In the genomic region with DNA sequence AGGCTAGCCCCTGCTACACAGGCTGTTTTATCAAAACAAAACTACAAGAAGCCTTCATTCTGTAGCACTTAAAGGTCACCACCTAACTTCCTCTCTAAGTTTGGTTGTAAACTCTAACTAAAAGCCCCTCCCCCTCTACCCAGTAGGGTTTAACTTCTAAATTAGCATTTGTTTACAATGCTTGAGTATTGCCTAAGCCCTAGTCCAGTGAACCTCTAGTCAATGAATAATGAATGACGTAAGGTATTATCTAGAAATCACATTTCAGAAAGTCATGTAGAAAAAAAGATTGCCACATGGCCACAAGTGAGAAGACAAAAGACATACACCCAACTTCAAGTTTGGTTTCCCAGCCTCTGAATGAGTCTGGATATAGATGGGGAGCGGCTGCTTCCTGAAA, we compare ENCODE assay signal across 8 mouse cellular contexts. TPM values are rescaled to one million over a fixed set of nuclear protein-coding genes. Genes with fewer than 3 reads are reported as not detected.
DNase-seq lines count a peak whose midpoint lies in the region; ATAC-seq lines count a peak whose summit lies in the region.

No protein-coding gene starts in this region.

- DNase-seq in heart, adult 8-10 months (ENCODE audit: low spot score), result no peak
- DNase-seq in frontal cortex, postnatal 14 days (ENCODE audit: low spot score in 2 of 2), result no peak
- no peak for DNase-seq in cerebellum, adult 11 months
- DNase-seq in frontal cortex, postnatal 36 days (ENCODE audit: low spot score in 2 of 2), result no peak

- H3K4me1 ChIP-seq in heart, embryonic 15.5 days (replicated peaks), result peaks cover 13% of the 10 kb centered on the region
- H3K4me1 ChIP-seq in hindbrain, embryonic 16.5 days (ENCODE audit: control insufficient read depth, insufficient read depth, low read depth, low read length), result peaks cover 10% of the 10 kb centered on the region
- peaks cover 26% of the 10 kb centered on the region for H3K4me1 ChIP-seq in megakaryocyte, embryonic 14.5 days

- H3K9ac ChIP-seq in heart, embryonic 15.5 days, result no peak overlapping the region
- no peak overlapping the region for H3K9ac ChIP-seq in hindbrain, embryonic 16.5 days (ENCODE audit: low read depth, low read length)

- ATAC-seq in heart, embryonic 15.5 days (replicated peaks; ENCODE audit: insufficient number of reproducible peaks, insufficient read depth, low FRiP score, low read depth), result no peak
- ATAC-seq in activated CD4-positive, CD25-positive, alpha-beta regulatory T cell, adult 4 months, result peak; percentile 26
- ATAC-seq in hindbrain, embryonic 16.5 days, result no peak

- peak overlapping the region; percentile 75 for H3K4me2 ChIP-seq in heart, embryonic 15.5 days
- peak overlapping the region; percentile 75 for H3K4me2 ChIP-seq in hindbrain, embryonic 16.5 days (ENCODE audit: low read length)

- H3K36me3 ChIP-seq in heart, embryonic 15.5 days, result peaks cover 5% of the 10 kb centered on the region; the same call in 1 of the 2 replicates
- H3K36me3 ChIP-seq in hindbrain, embryonic 16.5 days (ENCODE audit: control insufficient read depth, insufficient read depth, low read length), result no peaks in the 10 kb centered on the region
- H3K36me3 ChIP-seq in megakaryocyte, embryonic 14.5 days (replicated peaks; ENCODE audit: low read length), result peaks cover 10% of the 10 kb centered on the region

- WGBS in heart, embryonic 15.5 days, result 27% methylated on average over 2 of the region's 2 CpGs
- WGBS in hindbrain, embryonic 16.5 days, result 13% methylated on average over 2 of the region's 2 CpGs

- H3K27ac ChIP-seq in heart, embryonic 15.5 days, result 0 out of 2 replicates have a peak overlapping the region, but pooled peaks have one; percentile 90
- no peak overlapping the region for H3K27ac ChIP-seq in hindbrain, embryonic 16.5 days (ENCODE audit: low read depth, low read length)

- no peaks in the 10 kb centered on the region for H3K9me3 ChIP-seq in heart, embryonic 15.5 days (replicated peaks)
- no peaks in the 10 kb centered on the region for H3K9me3 ChIP-seq in hindbrain, embryonic 16.5 days (ENCODE audit: control insufficient read depth, low read length)
- H3K9me3 ChIP-seq in megakaryocyte, embryonic 14.5 days, result no peaks in the 10 kb centered on the region

- peak overlapping the region; percentile 98 for H3K4me3 ChIP-seq in heart, embryonic 15.5 days
- peak overlapping the region; percentile 91 for H3K4me3 ChIP-seq in hindbrain, embryonic 16.5 days (ENCODE audit: low read length)
- H3K4me3 ChIP-seq in megakaryocyte, embryonic 14.5 days (replicated peaks), result peak overlapping the region; percentile 95

- no peaks in the 10 kb centered on the region for H3K27me3 ChIP-seq in heart, embryonic 15.5 days
- no peaks in the 10 kb centered on the region for H3K27me3 ChIP-seq in hindbrain, embryonic 16.5 days (replicated peaks; ENCODE audit: control insufficient read depth, insufficient read depth, low read length)
- H3K27me3 ChIP-seq in megakaryocyte, embryonic 14.5 days (replicated peaks), result no peaks in the 10 kb centered on the region

RNA-seq across cellular contexts. Expression of gene Gnpnat1, which starts 17.2 kb away (rescaled TPM):
- 21.8 and 21.9 TPM in 2 replicates for polyA plus RNA-seq in heart, embryonic 15.5 days (2015; fragmentation: Nextera tagmentation; extraction: Ambion mirVana)
- 10 to 100 TPM; 11.5 to 13.3 (median 12.3) TPM for total RNA-seq in heart, adult 8-10 months (2022)
- 10 to 100 TPM; 57.6 to 71.0 TPM for polyA plus RNA-seq in activated CD4-positive, CD25-positive, alpha-beta regulatory T cell, adult 4 months (2017; shearing (Covaris generic))
- 28.5 and 30.4 TPM in 2 replicates for polyA plus RNA-seq in hindbrain, embryonic 16.5 days (2015; fragmentation: Nextera tagmentation; extraction: Ambion mirVana)
- 2.9 and 8.8 TPM in 2 replicates for polyA plus RNA-seq in megakaryocyte, embryonic 14.5 days (2012; ENCODE audit: insufficient read depth, low replicate concordance)

RNA-seq across cellular contexts. Expression of gene Styx, which starts 36.6 kb away (rescaled TPM):
- 58.8 and 61.1 TPM in 2 replicates for polyA plus RNA-seq in heart, embryonic 15.5 days (2015; fragmentation: Nextera tagmentation; extraction: Ambion mirVana)
- 10 to 100 TPM; 19.9 to 32.3 (median 29.2) TPM for total RNA-seq in heart, adult 8-10 months (2022)
- 10 to 100 TPM; 11.4 to 23.6 TPM for polyA plus RNA-seq in activated CD4-positive, CD25-positive, alpha-beta regulatory T cell, adult 4 months (2017; shearing (Covaris generic))
- 50.6 and 64.1 TPM in 2 replicates for polyA plus RNA-seq in hindbrain, embryonic 16.5 days (2015; fragmentation: Nextera tagmentation; extraction: Ambion mirVana)
- 46.9 and 201 TPM in 2 replicates for polyA plus RNA-seq in megakaryocyte, embryonic 14.5 days (2012; ENCODE audit: insufficient read depth, low replicate concordance)

RNA-seq across cellular contexts. Expression of gene Psmc6, which starts 57.9 kb away (rescaled TPM):
- 104 and 117 TPM in 2 replicates for polyA plus RNA-seq in heart, embryonic 15.5 days (2015; fragmentation: Nextera tagmentation; extraction: Ambion mirVana)
- total RNA-seq in heart, adult 8-10 months (2022), result 100 to 1,000 TPM in 1 of 4 experiments, 10 to 100 TPM in 3; 94.8 to 106 (median 95.4) TPM
- polyA plus RNA-seq in activated CD4-positive, CD25-positive, alpha-beta regulatory T cell, adult 4 months (2017; shearing (Covaris generic)), result 100 to 1,000 TPM; 143 to 183 TPM
- 143 and 148 TPM in 2 replicates for polyA plus RNA-seq in hindbrain, embryonic 16.5 days (2015; fragmentation: Nextera tagmentation; extraction: Ambion mirVana)
- 3.3 TPM in 1 of 2 replicates, not detected in the other for polyA plus RNA-seq in megakaryocyte, embryonic 14.5 days (2012; ENCODE audit: insufficient read depth, low replicate concordance)

Comparison
In these comparisons a context has a peak if more than half of its experiments do, and no peak if none do; other contexts are left out.
1. RNA of gene Psmc6, which starts 57.9 kb away (polyA plus RNA-seq): 143 to 183 TPM in activated CD4-positive, CD25-positive, alpha-beta regulatory T cell, adult 4 months, 143 to 148 TPM in hindbrain, embryonic 16.5 days and 104 to 117 TPM in heart, embryonic 15.5 days; 3.3 TPM in megakaryocyte, embryonic 14.5 days; every median in the first group is over 10 times any median in the second.
2. Peak in every context shown above with its lines, with median percentiles within 50 percentile points of each other: H3K4me3 ChIP-seq.